Mouse (Mus musculus): Measurements from ENCODE around the gene Myl6b.

DNA sequence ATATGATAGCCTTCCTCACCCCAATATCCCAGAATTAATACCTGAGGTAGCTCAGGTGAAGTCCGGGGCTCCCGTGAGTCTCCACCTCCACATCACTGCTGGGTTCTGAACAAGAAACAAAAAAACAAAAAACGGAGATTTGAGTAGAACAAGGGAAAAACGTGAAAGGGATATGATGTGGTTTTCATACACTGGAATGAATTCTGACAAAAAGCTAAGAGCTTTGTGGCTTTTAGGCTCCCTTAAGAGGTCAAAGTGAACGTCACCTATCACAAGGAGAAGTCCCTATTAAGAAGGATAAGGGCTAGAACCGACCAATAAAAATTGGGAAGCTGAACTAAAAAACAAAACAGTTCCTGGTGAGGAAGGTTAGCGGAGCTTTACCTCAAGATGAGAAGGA is 48.3 kb upstream of the Myl6b start:
- TF ChIP-seq CTCF (IDR thresholded peaks at IDR 0.05; ENCODE audit: control insufficient read depth, insufficient read depth, insufficient read length) (no peak), MYOD1 (IDR thresholded peaks at IDR 0.05; ENCODE audit: control insufficient read depth, insufficient read length, low read depth) (no peak), FOSL1 (IDR thresholded peaks at IDR 0.05; ENCODE audit: insufficient read depth, low read length, poor library complexity, severe bottlenecking) (no peak), MAX (IDR thresholded peaks at IDR 0.05) (no peak), USF1 (IDR thresholded peaks at IDR 0.05; ENCODE audit: low read depth) (no peak)

Data from C2C12 (cell line).